Mouse (Mus musculus) small intestine, adult 2 months (tissue): ENCODE measurements around the gene 9930022D16Rik.

ENCODE experiments used
- CTCF ChIP-seq: fragments of 200-500 bp; IDR thresholded peaks from 2 replicates; pipeline ENCODE4 v1.5.1; 2012; ENCODE audit warnings: low read depth, mild to moderate bottlenecking, control low read depth, inconsistent platforms, low read length, moderate library complexity, mixed read lengths; ENCODE audit not compliant: insufficient replicate concordance, insufficient read length; ENCODE audit errors: extremely low read depth
- POLR2A ChIP-seq: fragments of 200-500 bp; IDR thresholded peaks from 2 replicates; pipeline ENCODE4 v1.6.1; 2012; ENCODE audit warnings: low read depth, mild to moderate bottlenecking, control low read depth, inconsistent platforms, low read length, moderate library complexity

DNA sequence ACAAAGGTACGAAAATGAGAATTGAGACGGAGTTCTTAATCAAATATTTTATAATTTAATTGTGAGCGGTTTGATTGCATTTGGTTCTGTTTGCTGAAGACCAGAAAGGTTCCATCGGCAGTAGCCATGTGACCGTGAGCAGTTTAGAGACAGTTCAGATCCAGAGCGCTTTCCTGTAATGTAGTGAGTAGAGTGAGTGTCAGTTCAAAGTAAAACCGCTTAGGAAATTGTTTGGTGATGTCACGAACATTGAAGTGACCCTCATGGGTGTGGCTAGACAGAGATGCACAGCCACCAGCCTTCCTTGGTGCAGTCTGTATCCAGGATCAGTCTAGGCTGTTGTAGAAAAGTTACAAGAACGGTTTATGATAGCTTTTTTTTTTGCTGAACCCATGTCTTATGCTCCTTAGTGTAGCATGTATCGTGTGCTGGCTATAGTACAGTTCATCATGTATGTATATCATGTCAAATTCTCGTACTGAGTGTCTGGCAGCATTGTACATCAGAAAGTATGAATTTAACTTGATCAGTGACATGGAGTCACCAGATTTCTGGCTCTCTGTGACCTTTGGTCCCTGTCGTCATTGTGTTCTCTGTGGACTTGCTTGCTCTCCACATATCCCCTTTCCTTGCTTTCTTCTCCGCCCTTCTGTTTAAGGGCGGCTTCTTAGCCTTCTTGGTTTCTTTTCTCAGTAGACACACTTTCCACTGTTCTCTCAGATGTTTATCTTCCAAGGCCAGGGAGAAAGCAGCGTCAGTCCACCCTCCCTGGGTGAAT lies 46.7 kb upstream of the 9930022D16Rik start:
- no peak for TF ChIP-seq POLR2A
- no peak for TF ChIP-seq CTCF
